Mouse (Mus musculus) kidney, embryonic 15.5 days (tissue): Measurements from ENCODE around the gene Cbr1. TPM values are rescaled to one million over a fixed set of nuclear protein-coding genes. Genes with fewer than 3 reads are reported as not detected.

Experiments
- ATAC-seq: fragments of 200-750 bp; cut with Nextera tagmentation; replicated peaks from 2 replicates; pipeline ENCODE4 v1.8.0; 2017; ENCODE audit warnings: moderate TSS enrichment; ENCODE audit not compliant: low FRiP score
- H3K27ac ChIP-seq: fragments of 300-500 bp; sonication (generic); 2 replicates; pipeline ENCODE4 v1.5.1; 2015; ENCODE audit warnings: mild to moderate bottlenecking, inconsistent platforms
- H3K27me3 ChIP-seq: fragments of 300-500 bp; sonication (generic); 2 replicates; pipeline ENCODE4 v1.6.1; 2015; ENCODE audit warnings: inconsistent platforms
- H3K36me3 ChIP-seq: fragments of 300-500 bp; sonication (generic); 2 replicates; pipeline ENCODE4 v1.6.1; 2015; ENCODE audit warnings: inconsistent platforms
- H3K4me1 ChIP-seq: fragments of 300-500 bp; sonication (generic); 2 replicates; pipeline ENCODE4 v1.6.1; 2015; ENCODE audit warnings: inconsistent platforms
- H3K4me2 ChIP-seq: fragments of 300-500 bp; sonication (generic); 2 replicates; pipeline ENCODE4 v1.6.1; 2015; ENCODE audit warnings: moderate library complexity, mild to moderate bottlenecking, inconsistent platforms
- H3K4me3 ChIP-seq: fragments of 300-500 bp; sonication (generic); replicated peaks from 2 replicates; pipeline ENCODE4 v1.5.1; 2015; ENCODE audit warnings: mild to moderate bottlenecking, inconsistent platforms
- H3K9ac ChIP-seq: fragments of 300-500 bp; sonication (generic); 2 replicates; pipeline ENCODE4 v1.6.1; 2015; ENCODE audit warnings: mild to moderate bottlenecking, inconsistent platforms
- H3K9me3 ChIP-seq: fragments of 300-500 bp; sonication (generic); replicated peaks from 2 replicates; pipeline ENCODE4 v1.6.1; 2016; ENCODE audit warnings: inconsistent platforms
- WGBS: fragments of 180-500 bp; shearing (Covaris S2); methylation state at CpG from one replicate; pipeline ENCODE4 v1.1.7; 2015; ENCODE audit warnings: mixed read lengths; 5-methylcytosine and 5-hydroxymethylcytosine counted together
- polyA plus RNA-seq: library from polyadenylated mRNA; unstranded; fragments of >200 nt; fragmentation: Nextera tagmentation; extraction: Ambion mirVana; gene quantifications from 2 replicates; pipeline ENCODE4 v1.2.1, GENCODE M21; 2015

The Cbr1 gene
- polyA plus RNA-seq, 1 experiment from 2014 or later, result 138 TPM

DNA sequence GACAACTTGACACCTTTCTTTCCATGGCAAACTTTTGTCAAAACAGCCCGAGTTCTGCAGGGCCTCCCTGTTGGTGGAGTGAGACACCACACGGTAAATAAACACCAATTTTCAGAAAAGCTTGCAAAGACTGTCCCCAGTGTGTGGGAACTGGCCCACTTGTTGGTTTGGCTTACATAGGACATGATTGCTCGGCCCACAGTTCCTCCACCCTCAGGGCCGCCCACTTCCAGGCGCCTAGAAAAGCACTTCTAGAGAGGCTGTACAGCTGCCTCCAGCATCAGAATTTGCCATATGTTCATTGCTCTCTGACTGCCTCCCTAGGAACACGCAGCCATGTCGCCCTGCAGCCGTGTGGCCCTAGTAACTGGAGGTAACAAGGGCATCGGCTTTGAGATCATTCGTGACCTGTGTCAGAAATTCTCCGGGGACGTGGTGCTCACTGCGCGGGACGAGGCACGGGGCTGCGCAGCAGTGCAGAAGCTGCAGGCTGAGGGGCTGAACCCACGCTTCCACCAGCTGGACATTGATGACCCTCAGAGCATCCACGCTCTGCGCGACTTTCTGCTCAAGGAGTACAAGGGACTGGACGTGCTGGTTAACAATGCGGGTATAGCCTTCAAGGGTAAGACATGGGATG, 22.2 kb downstream of the Cbr1 start, which contains the start of gene Gm5678:
Gm5678 (plus strand) TSS at position 337 of the 640 bp plus-strand sequence.
- ATAC-seq, result no peak
- 78% methylated on average over 23 of the region's 23 CpGs for WGBS

DNA sequence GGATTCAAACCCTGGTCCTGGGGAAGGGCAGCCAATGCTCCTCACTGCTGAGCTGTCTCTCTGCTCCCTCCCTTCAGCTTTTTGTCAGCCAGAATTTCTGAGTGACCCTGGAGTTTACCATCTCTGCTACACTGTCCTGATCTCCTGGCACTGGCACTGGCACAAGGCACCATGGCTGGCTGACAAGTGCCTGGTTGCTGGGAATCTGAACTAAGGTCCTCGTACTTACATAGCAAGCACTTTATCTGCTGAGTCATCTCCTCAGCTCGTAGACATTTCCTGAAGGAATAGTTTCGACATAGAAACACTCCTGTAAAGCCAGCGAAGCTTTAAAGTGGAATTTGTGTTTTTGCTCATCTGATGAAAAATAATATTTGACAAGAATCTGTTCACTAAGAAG, 38.4 kb downstream of the Cbr1 start:
- no peak overlapping the region for H3K4me3 ChIP-seq
- no peak overlapping the region for H3K9ac ChIP-seq
- H3K27ac ChIP-seq, result no peak overlapping the region
- no peaks in the 10 kb centered on the region for H3K27me3 ChIP-seq
- no peak overlapping the region for H3K4me2 ChIP-seq
- 46% methylated on average over 4 of the region's 4 CpGs for whole genome bisulfite sequencing
- H3K36me3 ChIP-seq, result no peaks in the 10 kb centered on the region
- H3K4me1 ChIP-seq, result no peaks in the 10 kb centered on the region
- ATAC-seq, result no peak
- H3K9me3 ChIP-seq, result no peaks in the 10 kb centered on the region

More for the DNA sequence above, 22.2 kb downstream of the Cbr1 start, which contains the start of gene Gm5678:
- Histone ChIP-seq H3K27ac (no peak within 1 kb of the TSS), H3K4me3 (no peak within 1 kb of the TSS), H3K4me2 (no peak within 1 kb of the TSS), H3K9me3 (no peaks in the 10 kb centered on the region), H3K9ac (no peak within 1 kb of the TSS), H3K27me3 (no peaks in the 10 kb centered on the region), H3K4me1 (no peaks in the 10 kb centered on the region), H3K36me3 (no peaks in the 10 kb centered on the region)

DNA sequence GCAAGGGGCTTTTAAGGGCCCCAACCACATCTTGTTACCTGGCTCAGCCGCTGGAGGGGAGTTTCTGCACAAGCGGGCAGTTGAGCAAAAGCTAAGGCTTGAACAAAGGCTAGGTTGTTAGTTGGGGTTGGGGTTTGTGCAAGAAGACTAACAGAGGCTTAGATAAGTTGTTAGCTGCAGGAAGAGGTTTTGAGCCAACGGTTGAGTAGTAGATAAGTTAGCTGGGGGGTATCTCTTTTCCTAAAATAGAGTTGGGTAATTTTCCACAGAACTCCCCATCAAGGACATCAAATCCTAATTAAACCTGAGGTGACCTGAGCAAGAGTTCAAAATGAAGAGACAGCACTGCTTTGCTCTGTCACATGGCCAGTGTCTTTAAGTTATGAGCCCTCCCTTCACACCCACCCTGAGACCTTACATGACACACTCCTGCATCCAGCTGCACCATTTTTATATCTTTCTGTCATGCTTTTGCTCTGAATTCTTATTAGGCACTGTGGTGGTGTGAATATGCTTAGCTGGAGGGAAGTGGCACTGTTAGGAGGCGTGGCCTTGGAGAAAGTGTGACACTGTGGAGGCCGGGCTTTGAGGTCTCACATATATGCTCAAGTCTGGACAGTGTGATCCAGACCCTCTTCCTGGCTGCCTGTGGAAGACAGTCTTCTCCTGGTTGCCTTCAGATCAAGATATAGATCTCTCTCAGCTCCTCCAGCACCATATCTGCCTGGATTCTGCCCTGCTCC, 43.0 kb downstream of the Cbr1 start:
- H3K4me3 ChIP-seq, result no peak overlapping the region

More for the DNA sequence above, 43.0 kb downstream of the Cbr1 start:
- Histone ChIP-seq H3K27me3 (no peaks in the 10 kb centered on the region), H3K36me3 (no peaks in the 10 kb centered on the region), H3K9ac (no peak overlapping the region), H3K9me3 (no peaks in the 10 kb centered on the region), H3K27ac (no peak overlapping the region), H3K4me2 (no peak overlapping the region), H3K4me1 (no peaks in the 10 kb centered on the region)
- no peak for ATAC-seq
- WGBS, result 84% methylated on average over 5 of the region's 5 CpGs

Other genes starting within 250 kb of the Cbr1 start
- 13.9 and 14.3 TPM in 2 replicates for gene Setd4, start 1.8 kb upstream of the Cbr1 start, polyA plus RNA-seq
- not detected in 2 replicates for gene Gm5678, start 22.2 kb downstream of the Cbr1 start, polyA plus RNA-seq
- gene Cbr3, start 77.4 kb downstream of the Cbr1 start, polyA plus RNA-seq, result 4.8 and 6.9 TPM in 2 replicates
- gene Dop1b, start 106.1 kb downstream of the Cbr1 start, polyA plus RNA-seq, result 20.0 and 24.2 TPM in 2 replicates
- 33.1 and 33.8 TPM in 2 replicates for gene Morc3, start 226.3 kb downstream of the Cbr1 start, polyA plus RNA-seq